Mouse (Mus musculus) G1E (cell line): ENCODE results near the gene Mpl.

Experiments used
- CTCF ChIP-seq: IDR thresholded peaks from 2 replicates; pipeline ENCODE4 v1.5.1; 2012; ENCODE audit warnings: low read depth, low read length, inconsistent platforms, mixed read lengths
- GATA1 ChIP-seq: IDR thresholded peaks from 2 replicates; pipeline ENCODE4 v1.6.1; 2012; ENCODE audit warnings: borderline replicate concordance, low read length, inconsistent platforms, mixed read lengths
- GATA2 ChIP-seq: IDR thresholded peaks from 2 replicates; pipeline ENCODE4 v1.6.1; 2012; ENCODE audit warnings: low read depth, low read length, inconsistent platforms, borderline replicate concordance
- TAL1 ChIP-seq: conservative IDR thresholded peaks from 2 replicates; pipeline ENCODE4 v1.6.1; 2012; ENCODE audit warnings: low read depth, low read length, inconsistent platforms, mixed read lengths

GRCm38 (mm10) chr4:118417112-118417797 is 40.1 kb downstream of the Mpl start:
- TF ChIP-seq CTCF (no peak), TAL1 (no peak), GATA1 (no peak), GATA2 (no peak)
